Mouse (Mus musculus) MEL (cell line): ENCODE results near the gene Immp2l. TPM values are rescaled to one million over a fixed set of nuclear protein-coding genes. Genes with fewer than 3 reads are reported as not detected.

Experiments
- DNase-seq: peaks from one replicate; pipeline ENCODE4 v3.0.0; 2011; ENCODE audit warnings: low read depth, low spot score
- H3K27ac ChIP-seq: 2 replicates; pipeline ENCODE4 v1.5.1; 2012; ENCODE audit warnings: low read depth, mild to moderate bottlenecking, control low read depth, low read length, moderate library complexity; ENCODE audit not compliant: control insufficient read depth
- H3K27me3 ChIP-seq, 2 experiments: fragments of 150-350 bp in 1 of 2; sonication (generic) in 1 of 2; 2 replicates each; pipeline ENCODE4 v1.6.1; 2012; ENCODE audit warnings: low read length in 2 of 2, mild to moderate bottlenecking in 2 of 2, improper control_type of control experiment in 1 of 2, moderate library complexity in 1 of 2; ENCODE audit not compliant: insufficient read depth in 2 of 2, control insufficient read depth in 1 of 2
- H3K36me3 ChIP-seq, 2 experiments: 2 replicates each; pipeline ENCODE4 v1.6.1; 2012 to 2014; ENCODE audit warnings: low read length in 2 of 2, improper control_type of control experiment in 1 of 2, inconsistent platforms in 1 of 2, mild to moderate bottlenecking in 1 of 2; ENCODE audit not compliant: insufficient read depth in 2 of 2, control insufficient read depth in 1 of 2
- H3K4me1 ChIP-seq, 2 experiments: fragments of 150-350 bp in 1 of 2; sonication (generic) in 1 of 2; 2 replicates each; pipeline ENCODE4 v1.6.1; 2012; ENCODE audit warnings: low read length in 2 of 2, improper control_type of control experiment in 1 of 2, mild to moderate bottlenecking in 1 of 2; ENCODE audit not compliant: insufficient read depth in 2 of 2, control insufficient read depth in 1 of 2
- H3K4me3 ChIP-seq, 2 experiments: fragments of 150-350 bp in 1 of 2; sonication (generic) in 1 of 2; 2 replicates each; pipeline ENCODE4 v1.5.1; 2012; ENCODE audit warnings: low read depth in 2 of 2, low read length in 2 of 2, mild to moderate bottlenecking in 2 of 2, moderate library complexity in 2 of 2, control low read depth in 1 of 2, improper control_type of control experiment in 1 of 2; ENCODE audit not compliant: control insufficient read depth in 1 of 2, insufficient read depth in 1 of 2
- H3K79me2 ChIP-seq: 2 replicates; pipeline ENCODE4 v1.6.1; 2012; ENCODE audit warnings: mild to moderate bottlenecking, low read length, moderate library complexity; ENCODE audit not compliant: control insufficient read depth, poor library complexity, insufficient read depth
- H3K9ac ChIP-seq: 2 replicates; pipeline ENCODE4 v1.6.1; 2012; ENCODE audit warnings: low read depth, mild to moderate bottlenecking, control low read depth, low read length, moderate library complexity; ENCODE audit not compliant: control insufficient read depth, poor library complexity, severe bottlenecking
- H3K9me3 ChIP-seq: fragments of 150-350 bp; sonication (generic); replicated peaks from 2 replicates; pipeline ENCODE4 v1.6.1; 2012; ENCODE audit warnings: mild to moderate bottlenecking, low read length, improper control_type of control experiment, moderate library complexity; ENCODE audit not compliant: insufficient read depth
- BHLHE40 ChIP-seq: IDR thresholded peaks from 2 replicates; pipeline ENCODE4 v1.6.1; 2012; ENCODE audit warnings: low read depth, mild to moderate bottlenecking, inconsistent platforms, low read length, improper control_type of control experiment, borderline replicate concordance
- CHD1 ChIP-seq: IDR thresholded peaks from 2 replicates; pipeline ENCODE4 v1.6.1; 2012; ENCODE audit warnings: low read depth, mild to moderate bottlenecking, inconsistent platforms, low read length, improper control_type of control experiment
- CHD2 ChIP-seq: IDR thresholded peaks from 2 replicates; pipeline ENCODE4 v1.6.1; 2011; ENCODE audit warnings: low read length, improper control_type of control experiment
- CTCF ChIP-seq, 3 experiments: IDR thresholded peaks in 2 of 3; conservative IDR thresholded peaks in 1 of 3; 2 replicates each; pipeline ENCODE4 v1.5.1; 2011 to 2012; ENCODE audit warnings: low read length in 3 of 3, low read depth in 2 of 3, mild to moderate bottlenecking in 2 of 3, improper control_type of control experiment in 1 of 3, inconsistent platforms in 1 of 3, mixed read lengths in 1 of 3, moderate library complexity in 1 of 3; ENCODE audit not compliant: control insufficient read depth in 1 of 3, insufficient read depth in 1 of 3, poor library complexity in 1 of 3, severe bottlenecking in 1 of 3
- ETS1 ChIP-seq: IDR thresholded peaks from 2 replicates; pipeline ENCODE4 v1.6.1; 2012; ENCODE audit warnings: low read depth, mild to moderate bottlenecking, inconsistent platforms, low read length, improper control_type of control experiment, moderate library complexity
- GATA1 ChIP-seq: IDR thresholded peaks from 2 replicates; pipeline ENCODE4 v1.6.1; 2011; ENCODE audit warnings: low read depth, low read length, improper control_type of control experiment
- HCFC1 ChIP-seq: IDR thresholded peaks from 2 replicates; pipeline ENCODE4 v1.6.1; 2012; ENCODE audit warnings: low read depth, mild to moderate bottlenecking, inconsistent platforms, low read length, improper control_type of control experiment, moderate library complexity
- KAT2A ChIP-seq: conservative IDR thresholded peaks from 2 replicates; pipeline ENCODE4 v1.6.1; 2012; ENCODE audit warnings: low read depth, low read length, improper control_type of control experiment, inconsistent platforms
- MAFK ChIP-seq: IDR thresholded peaks from 2 replicates; pipeline ENCODE4 v1.6.1; 2011; ENCODE audit warnings: low read depth, mild to moderate bottlenecking, low read length, improper control_type of control experiment, borderline replicate concordance
- MAX ChIP-seq: IDR thresholded peaks from 2 replicates; pipeline ENCODE4 v1.6.1; 2011; ENCODE audit warnings: low read length, improper control_type of control experiment
- POLR2A ChIP-seq, 2 experiments: IDR thresholded peaks; 2 replicates each; pipeline ENCODE4 v1.6.1; 2011 to 2012; ENCODE audit warnings: low read length in 2 of 2, mild to moderate bottlenecking in 2 of 2, control low read depth in 1 of 2, improper control_type of control experiment in 1 of 2, low read depth in 1 of 2, moderate library complexity in 1 of 2; ENCODE audit not compliant: control insufficient read depth in 1 of 2, insufficient read depth in 1 of 2, poor library complexity in 1 of 2
- POLR2AphosphoS5 ChIP-seq: IDR thresholded peaks from 2 replicates; pipeline ENCODE4 v1.6.1; 2012; ENCODE audit warnings: low read depth, borderline replicate concordance, mild to moderate bottlenecking, inconsistent platforms, low read length, moderate library complexity, mixed read lengths
- RAD21 ChIP-seq: IDR thresholded peaks from 2 replicates; pipeline ENCODE4 v1.6.1; 2011; ENCODE audit warnings: mild to moderate bottlenecking, low read depth, low read length, improper control_type of control experiment
- SIN3A ChIP-seq: IDR thresholded peaks from 2 replicates; pipeline ENCODE4 v1.6.1; 2012; ENCODE audit warnings: low read length, improper control_type of control experiment, inconsistent platforms
- SMC3 ChIP-seq: IDR thresholded peaks from 2 replicates; pipeline ENCODE4 v1.6.1; 2011; ENCODE audit warnings: low read depth, low read length, improper control_type of control experiment
- TBP ChIP-seq: IDR thresholded peaks from 2 replicates; pipeline ENCODE4 v1.8.0; 2011; ENCODE audit warnings: low read depth, low read length, improper control_type of control experiment
- TCF12 ChIP-seq: IDR thresholded peaks from 2 replicates; pipeline ENCODE4 v1.6.1; 2014; ENCODE audit warnings: low read depth, mild to moderate bottlenecking, inconsistent platforms, low read length, improper control_type of control experiment, moderate library complexity
- UBTF ChIP-seq: IDR thresholded peaks from 2 replicates; pipeline ENCODE4 v1.6.1; 2012; ENCODE audit warnings: low read depth, mild to moderate bottlenecking, inconsistent platforms, low read length, improper control_type of control experiment, moderate library complexity, borderline replicate concordance; ENCODE audit not compliant: insufficient read depth
- USF2 ChIP-seq, 2 experiments: IDR thresholded peaks; 2 replicates each; pipeline ENCODE4 v1.6.1; 2011 to 2012; ENCODE audit warnings: improper control_type of control experiment in 2 of 2, low read length in 2 of 2, borderline replicate concordance in 1 of 2, inconsistent platforms in 1 of 2, low read depth in 1 of 2, mild to moderate bottlenecking in 1 of 2; ENCODE audit not compliant: insufficient read depth in 1 of 2
- ZC3H11A ChIP-seq: IDR thresholded peaks from 2 replicates; pipeline ENCODE4 v1.6.1; 2012; ENCODE audit warnings: low read depth, mild to moderate bottlenecking, inconsistent platforms, low read length, improper control_type of control experiment
- ZNF384 ChIP-seq: IDR thresholded peaks from 2 replicates; pipeline ENCODE4 v1.6.1; 2012; ENCODE audit warnings: low read depth, mild to moderate bottlenecking, inconsistent platforms, low read length, improper control_type of control experiment
- polyA plus RNA-seq, 2 experiments: library from polyadenylated mRNA; stranded (reverse) in 1 of 2; unstranded in 1 of 2; fragments of >175 nt in 1 of 2; fragments of >200 nt in 1 of 2; gene quantifications; 2 replicates each; pipeline versions ENCODE4 v1.2.1 to v1.2.4; 2012; ENCODE audit warnings: low replicate concordance in 2 of 2, low read depth in 1 of 2; ENCODE audit not compliant: insufficient read length in 2 of 2, insufficient read depth in 1 of 2, missing spikeins in 1 of 2
- total RNA-seq: library from RNA; depleted of rRNA; stranded (reverse); fragments of 300-350 nt; gene quantifications from 2 replicates; pipeline ENCODE4 v1.2.3, GENCODE M21; 2012

Immp2l gene
- total and polyA plus RNA-seq, 3 experiments: 4.0 to 5.0 TPM; not detected in 1

GRCm38 (mm10) chr12:41436206-41436985 is 412.5 kb downstream of the Immp2l start:
- Histone ChIP-seq H3K27me3 (no peaks in the 10 kb centered on the region), H3K4me1 (no peaks in the 10 kb centered on the region; a peak in 2 of 4 replicates), H3K4me3 (no peak overlapping the region), H3K9ac (no peak overlapping the region), H3K36me3 (no peaks in the 10 kb centered on the region), H3K79me2 (no peaks in the 10 kb centered on the region), H3K9me3 (no peaks in the 10 kb centered on the region), H3K27ac (no peak overlapping the region)
- TF ChIP-seq TBP (no peak), KAT2A (no peak), SMC3 (no peak), UBTF (no peak), SIN3A (no peak), CHD1 (no peak), HCFC1 (no peak), POLR2A (IDR thresholded peaks at IDR 0.05; ENCODE audit: control insufficient read depth in 1 of 2, insufficient read depth in 1 of 2, low read depth in 1 of 2, low read length in 2 of 2, poor library complexity in 1 of 2) (no peak), ETS1 (no peak), TCF12 (no peak), CHD2 (no peak), USF2 (IDR thresholded peaks at IDR 0.05; ENCODE audit: borderline replicate concordance in 1 of 2, insufficient read depth in 1 of 2, low read depth in 1 of 2, low read length in 2 of 2) (no peak), ZC3H11A (no peak), POLR2AphosphoS5 (no peak), CTCF (IDR thresholded peaks at IDR 0.05 in 2 of 3, conservative IDR thresholded peaks at IDR 0.05 in 1 of 3; ENCODE audit: control insufficient read depth in 1 of 3, insufficient read depth in 1 of 3, low read depth in 2 of 3, low read length in 3 of 3, poor library complexity in 1 of 3, severe bottlenecking in 1 of 3) (no peak), GATA1 (no peak), BHLHE40 (no peak), RAD21 (no peak), MAX (no peak), MAFK (no peak)
- no peak for DNase-seq

GRCm38 (mm10) chr12:41438446-41438845 is 414.6 kb downstream of the Immp2l start:
- DNase-seq: peak; percentile 73
- H3K36me3 ChIP-seq: no peaks in the 10 kb centered on the region

More at GRCm38 (mm10) chr12:41438446-41438845, 414.6 kb downstream of the Immp2l start:
- Histone ChIP-seq H3K4me3 (no peak overlapping the region), H3K79me2 (no peaks in the 10 kb centered on the region), H3K4me1 (no peaks in the 10 kb centered on the region; a peak in 2 of 4 replicates), H3K27me3 (no peaks in the 10 kb centered on the region), H3K27ac (no peak overlapping the region), H3K9ac (no peak overlapping the region)
- TF ChIP-seq ZNF384 (0 out of 2 replicates have a peak, but pooled peaks have one; percentile 31), POLR2AphosphoS5 (no peak)
- TF ChIP-seq, all 39 proteins: peak for 1
- H3K9me3 ChIP-seq: no peaks in the 10 kb centered on the region
